Mouse (Mus musculus) adrenal gland, postnatal 25 days (tissue): Measurements from ENCODE around the gene Sat2. TPM values are rescaled to one million over a fixed set of nuclear protein-coding genes. Genes with fewer than 3 reads are reported as not detected.

Experiments
- DNase-seq: peaks from one replicate; pipeline ENCODE4 v3.0.0; 2021; ENCODE audit warnings: mixed read lengths
- total RNA-seq: library from RNA; stranded (reverse); gene quantifications from 2 replicates; pipeline ENCODE4 v1.2.3, GENCODE M21; 2021

Gene Sat2
- total RNA-seq, 1 experiment from 2014 or later = 16.9 TPM

GRCm38 (mm10) chr11:69633128-69633866 lies 11.5 kb downstream of the Sat2 start:
- no peak for DNase-seq

- DNase-seq = no peak
Measured at GRCm38 (mm10) chr11:69635471-69635870, 13.6 kb downstream of the Sat2 start.

- DNase-seq = no peak
Measured at GRCm38 (mm10) chr11:69645860-69646259, 24.0 kb downstream of the Sat2 start.

- DNase-seq = no peak
Measured at GRCm38 (mm10) chr11:69653399-69653798, 31.6 kb downstream of the Sat2 start.

GRCm38 (mm10) chr11:69654760-69655159 lies 32.9 kb downstream of the Sat2 start:
- no peak for DNase-seq

GRCm38 (mm10) chr11:69655264-69656064 lies 33.6 kb downstream of the Sat2 start, which contains the start of gene Sox15:
Gene Sox15, plus strand, starts transcription at chr11:69655314.
- DNase-seq = peak; percentile 67

- DNase-seq = peak; percentile 13
Measured at GRCm38 (mm10) chr11:69656065-69656455, 34.2 kb downstream of the Sat2 start.

GRCm38 (mm10) chr11:69656617-69657461 lies 35.0 kb downstream of the Sat2 start:
- DNase-seq = peak; percentile 18

- no peak for DNase-seq
Measured at GRCm38 (mm10) chr11:69657462-69657881, 35.6 kb downstream of the Sat2 start.

- DNase-seq = peak; percentile 46
Measured at GRCm38 (mm10) chr11:69661221-69661881, 39.5 kb downstream of the Sat2 start.

GRCm38 (mm10) chr11:69662213-69662966 lies 40.6 kb downstream of the Sat2 start, which contains the start of gene Mpdu1:
Gene Mpdu1, minus strand, starts transcription at chr11:69662642.
- peak; percentile 91 for DNase-seq

- peak; percentile 12 for DNase-seq
Measured at GRCm38 (mm10) chr11:69662967-69663671, 41.3 kb downstream of the Sat2 start.

- DNase-seq = peak; percentile 51
Measured at GRCm38 (mm10) chr11:69663795-69664194, 42.0 kb downstream of the Sat2 start.

- no peak for DNase-seq
Measured at GRCm38 (mm10) chr11:69664841-69665240, 43.0 kb downstream of the Sat2 start.

GRCm38 (mm10) chr11:69665457-69665960 lies 43.7 kb downstream of the Sat2 start:
- DNase-seq = no peak

GRCm38 (mm10) chr11:69665961-69666664 lies 44.3 kb downstream of the Sat2 start, which contains the start of gene Cd68:
Gene Cd68, minus strand, starts transcription at chr11:69666153.
- DNase-seq = no peak

GRCm38 (mm10) chr11:69666665-69667005 lies 44.8 kb downstream of the Sat2 start:
- DNase-seq = no peak

GRCm38 (mm10) chr11:69670786-69671725 lies 49.2 kb downstream of the Sat2 start:
- peak; percentile 98 for DNase-seq
